Mouse (Mus musculus) liver, adult (tissue): Measurements from ENCODE around the gene Nek7.

Experiments
- GATA4 ChIP-seq: IDR thresholded peaks from 2 replicates; pipeline ENCODE4 v1.6.1; 2014; ENCODE audit warnings: mild to moderate bottlenecking, low read length; ENCODE audit not compliant: insufficient replicate concordance

The Nek7 gene

GRCm38 (mm10) chr1:138559213-138560101, 60.5 kb downstream of the Nek7 start:
- no peak for TF ChIP-seq GATA4

GRCm38 (mm10) chr1:138558342-138558741, 61.6 kb downstream of the Nek7 start:
- TF ChIP-seq GATA4, result no peak

DNA sequence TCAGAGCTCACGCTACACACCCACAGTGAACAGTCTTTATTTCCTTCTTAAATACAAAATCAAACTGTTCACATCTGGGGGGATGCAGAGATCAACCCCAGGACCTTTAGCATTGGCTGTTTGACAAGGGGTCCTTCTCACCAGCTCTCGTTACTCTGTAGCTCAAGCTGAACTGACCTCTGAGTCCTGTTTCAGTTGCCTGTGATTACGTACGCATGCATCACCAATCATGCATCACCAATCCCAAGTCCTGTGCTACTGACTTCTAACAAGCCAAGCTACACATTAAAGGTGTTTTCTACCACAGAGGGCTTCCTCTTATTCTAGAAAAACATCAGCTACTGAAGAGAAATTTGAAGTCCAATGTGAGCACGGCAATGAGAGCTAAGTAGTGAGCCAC, 65.0 kb downstream of the Nek7 start:
- no peak for TF ChIP-seq GATA4

- TF ChIP-seq GATA4, result no peak
These were observed 69.8 kb downstream of the Nek7 start for GRCm38 (mm10) chr1:138550184-138550583.

GRCm38 (mm10) chr1:138542170-138542515, 77.8 kb downstream of the Nek7 start:
- no peak for TF ChIP-seq GATA4

DNA sequence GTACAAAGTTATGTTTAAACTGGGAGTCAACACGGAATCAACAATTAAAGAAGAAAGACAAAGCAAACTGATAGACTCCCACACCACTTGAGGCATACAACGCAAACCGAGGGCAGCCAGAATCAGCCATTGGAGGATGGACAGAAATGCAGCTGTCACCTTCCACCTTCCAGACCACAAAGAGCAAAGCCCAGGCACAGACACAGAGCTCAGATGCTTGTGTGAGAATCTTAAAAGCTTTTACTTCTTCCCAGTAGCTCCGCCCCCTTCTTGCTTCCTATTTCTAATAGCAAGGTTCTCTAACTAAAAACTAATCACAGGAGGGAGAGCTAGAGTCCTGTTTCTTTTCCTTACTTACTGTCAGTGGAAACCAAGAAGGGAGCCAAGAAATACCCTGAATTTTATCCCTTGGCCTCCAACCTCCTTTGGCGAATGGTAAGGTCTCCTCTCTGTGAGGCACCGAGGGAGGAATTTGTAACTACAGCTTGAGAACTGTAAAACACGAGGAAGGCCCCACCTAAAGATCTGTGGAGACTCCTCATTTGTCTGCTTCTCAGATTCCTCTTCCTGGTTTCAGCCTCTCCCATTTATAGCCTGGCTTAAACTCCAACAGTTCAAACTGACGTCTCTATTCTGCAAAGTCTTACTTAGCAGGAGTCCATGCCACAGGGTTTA, 78.3 kb downstream of the Nek7 start:
- no peak for TF ChIP-seq GATA4

- no peak for TF ChIP-seq GATA4
These were observed 80.2 kb downstream of the Nek7 start for GRCm38 (mm10) chr1:138539713-138540112.

DNA sequence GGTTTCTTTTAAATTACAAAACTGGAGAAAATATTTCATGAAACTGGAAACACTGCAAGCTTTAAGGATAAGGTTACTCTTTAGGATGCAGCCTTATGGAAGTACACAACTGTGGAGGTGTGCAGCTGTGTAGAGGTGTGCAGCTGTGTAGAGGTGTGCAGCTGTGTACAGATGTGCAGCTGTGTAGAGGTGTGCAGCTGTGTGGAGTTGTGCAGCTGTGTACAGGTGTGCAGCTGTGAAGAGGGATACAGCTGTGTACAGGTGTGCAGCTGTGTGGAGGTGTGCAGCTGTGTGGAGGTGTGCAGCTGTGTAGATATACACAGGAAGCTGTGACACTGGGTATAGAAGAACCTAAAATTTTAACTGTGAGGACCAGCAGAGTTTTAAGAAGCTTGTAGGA, 81.7 kb downstream of the Nek7 start:
- no peak for TF ChIP-seq GATA4

DNA sequence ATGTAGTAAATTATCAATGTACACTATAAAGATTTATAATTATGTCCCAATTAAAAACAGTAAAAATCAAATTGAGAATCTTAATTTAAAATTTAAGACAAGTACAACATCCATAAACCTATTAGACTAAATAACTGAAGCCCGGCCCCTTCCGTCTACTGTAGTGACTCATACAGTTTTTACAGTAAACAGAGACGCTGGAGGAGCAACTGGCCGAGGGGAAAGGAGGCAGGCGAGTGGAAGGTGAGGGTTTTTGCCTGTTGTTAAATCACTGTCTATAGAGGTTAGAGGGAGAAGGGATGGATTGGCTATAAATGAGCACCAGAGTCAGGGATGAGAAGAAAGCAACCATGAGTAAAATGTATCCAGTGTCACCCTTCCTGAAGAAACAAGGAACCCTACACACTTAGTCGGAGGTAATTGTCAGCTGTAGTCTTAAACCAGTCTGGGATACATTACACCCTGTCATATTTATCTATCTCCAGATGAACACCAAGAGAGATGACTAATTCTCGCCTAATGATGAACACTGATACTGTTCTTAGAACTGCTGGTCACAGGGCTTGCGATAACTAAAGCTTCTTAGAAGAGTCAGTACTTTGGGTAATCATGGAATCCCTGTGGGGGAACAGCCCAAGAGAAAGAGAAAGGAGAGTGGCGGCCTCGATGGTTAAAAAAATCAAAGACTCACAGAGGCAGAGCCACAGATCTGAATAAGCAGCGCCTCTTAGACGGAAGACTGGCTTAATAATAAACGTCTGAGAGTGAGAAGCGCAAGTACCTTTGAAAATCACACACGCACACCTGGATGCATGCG, 84.0 kb downstream of the Nek7 start:
- TF ChIP-seq GATA4, result no peak

DNA sequence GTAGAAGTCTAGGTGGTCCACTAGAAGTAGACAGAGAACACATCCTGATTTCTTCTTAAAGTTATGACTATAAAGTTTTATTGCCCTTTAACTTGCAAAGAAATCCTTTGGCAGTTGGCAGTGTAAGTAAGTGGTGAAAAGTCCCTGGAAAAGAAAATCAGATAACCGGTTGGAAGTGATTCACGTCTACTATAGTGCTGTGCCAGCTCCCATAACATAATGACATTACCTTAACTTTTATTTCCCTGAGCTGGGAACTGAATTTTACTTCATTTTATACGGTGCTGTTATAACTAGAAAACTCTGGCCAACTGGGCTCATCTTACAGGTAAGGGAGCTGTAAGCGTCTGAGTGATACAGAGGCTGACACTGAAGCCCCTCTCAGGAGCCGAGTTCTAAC, 89.3 kb downstream of the Nek7 start:
- TF ChIP-seq GATA4, result no peak

- no peak for TF ChIP-seq GATA4
These were observed 96.0 kb downstream of the Nek7 start for GRCm38 (mm10) chr1:138523962-138524361.

DNA sequence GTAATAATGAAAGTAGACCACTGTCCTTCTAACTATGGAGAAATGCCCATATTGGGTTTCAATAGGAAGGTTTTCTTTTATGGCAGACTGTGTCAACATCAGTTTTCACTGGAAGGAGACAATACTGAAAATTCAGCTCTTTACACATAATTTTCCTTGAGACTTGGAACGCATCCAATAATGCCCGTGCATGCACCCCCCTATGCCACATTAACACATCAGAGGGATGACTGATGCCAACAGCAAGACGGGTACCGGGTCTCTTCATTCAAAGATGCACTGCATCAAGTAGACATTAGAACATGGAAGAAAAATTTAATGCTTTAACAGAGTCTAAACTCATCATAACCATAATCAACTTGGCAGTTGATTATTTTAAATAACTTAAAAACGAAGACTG, 101.7 kb downstream of the Nek7 start:
- no peak for TF ChIP-seq GATA4

DNA sequence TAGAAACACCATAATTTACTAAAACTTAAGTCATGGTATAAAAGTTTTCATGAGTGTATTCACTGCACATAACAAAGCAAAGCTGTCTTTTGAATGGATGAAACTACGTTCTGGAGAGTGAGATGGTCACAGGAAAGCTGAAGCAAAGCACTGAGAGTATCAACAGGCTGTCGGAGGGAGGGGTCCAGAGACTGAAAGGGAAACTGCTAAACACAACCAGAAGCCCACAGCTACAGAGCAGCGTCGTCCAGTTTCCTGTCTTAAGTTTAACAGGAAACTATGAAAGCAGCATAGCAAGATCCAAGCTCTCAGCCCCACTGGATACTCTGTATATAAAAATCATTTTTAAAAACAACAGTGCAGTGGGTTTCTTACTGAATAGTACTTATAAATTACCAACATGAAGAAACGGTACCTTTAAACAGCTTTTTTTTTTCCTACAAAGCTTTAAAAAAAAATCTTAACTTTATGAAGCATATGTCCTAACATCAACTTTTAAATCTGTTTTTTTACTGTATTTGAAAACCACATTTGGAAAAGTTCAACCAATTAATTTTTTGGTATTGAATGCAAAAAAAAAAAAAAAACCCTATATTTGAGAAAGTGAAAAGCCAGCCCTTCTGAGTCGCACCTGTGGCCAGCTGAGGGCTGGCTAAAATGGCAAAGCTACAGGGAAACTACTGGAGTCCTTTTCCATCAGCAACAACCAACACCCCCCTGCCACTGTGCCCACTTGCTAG, 102.4 kb downstream of the Nek7 start:
- no peak for TF ChIP-seq GATA4

GRCm38 (mm10) chr1:138516946-138517345, 103.0 kb downstream of the Nek7 start:
- no peak for TF ChIP-seq GATA4

DNA sequence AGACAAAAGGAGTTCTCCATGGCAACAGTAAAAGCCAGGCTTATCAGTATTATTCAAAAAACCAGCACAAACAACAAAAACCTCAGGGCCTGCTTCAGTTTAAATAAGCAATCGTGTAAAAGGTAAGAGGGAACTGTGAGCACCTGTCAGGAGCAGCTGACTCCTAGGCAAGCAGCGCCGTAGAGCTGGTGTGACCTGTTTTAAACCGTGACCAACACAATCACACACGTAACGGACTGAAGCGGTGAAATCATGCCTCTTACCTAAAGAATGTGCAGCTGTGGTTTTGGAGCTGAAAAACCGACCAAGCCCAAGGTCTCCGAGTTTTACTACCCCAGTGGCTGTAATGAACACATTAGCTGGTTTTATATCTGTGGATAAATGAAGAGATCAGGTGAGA, 104.6 kb downstream of the Nek7 start:
- no peak for TF ChIP-seq GATA4
